Mouse (Mus musculus) thymus, postnatal 4 days (tissue): Measurements from ENCODE around the gene 4932411N23Rik.
"Not testable (repeated sequence)": the region's sequence is repeated elsewhere in the genome, so short reads cannot be mapped to it uniquely, and the experiment has no call there.

Experiments
- DNase-seq: peaks from one replicate; pipeline ENCODE4 v3.0.0; 2021

The 4932411N23Rik gene

GRCm38 (mm10) chrX:126815768-126816167, at the start of gene 4932411N23Rik:
4932411N23Rik (minus strand) TSS chrX:126815868.
- no peak for DNase-seq

GRCm38 (mm10) chrX:126779895-126780294, 35.8 kb downstream of the 4932411N23Rik start:
- no peak for DNase-seq

- not testable (repeated sequence) for DNase-seq
These were observed 38.0 kb downstream of the 4932411N23Rik start for GRCm38 (mm10) chrX:126777643-126778042.

GRCm38 (mm10) chrX:126774846-126775245, 40.8 kb downstream of the 4932411N23Rik start:
- DNase-seq = not testable (repeated sequence)

- DNase-seq = not testable (repeated sequence)
These were observed 42.2 kb downstream of the 4932411N23Rik start for GRCm38 (mm10) chrX:126773511-126773910.
